Mouse (Mus musculus): ENCODE measurements around the gene Pced1b. TPM values are rescaled to one million over a fixed set of nuclear protein-coding genes. Genes with fewer than 3 reads are reported as not detected.
"Not testable (repeated sequence)": the region's sequence is repeated elsewhere in the genome, so short reads cannot be mapped to it uniquely, and the experiment has no call there.

Pced1b gene
- total and polyA plus RNA-seq, 2 experiments, result 0.92 to 5.6 TPM

GRCm38 (mm10) chr15:97384170-97385018 is 137.5 kb downstream of the Pced1b start:
- Histone ChIP-seq H3K36me3 (ENCODE audit: control insufficient read depth, insufficient read depth, low read length) (no peaks in the 10 kb centered on the region), H3K4me3 (ENCODE audit: insufficient read depth, low read depth, low read length) (no peak overlapping the region), H3K27me3 (ENCODE audit: control insufficient read depth, insufficient read depth, low read length) (no peaks in the 10 kb centered on the region), H3K4me1 (ENCODE audit: control insufficient read depth, insufficient read depth, low read length) (no peaks in the 10 kb centered on the region), H3K27ac (replicated peaks; ENCODE audit: insufficient read depth, low read depth, low read length) (no peak overlapping the region), H3K9ac (ENCODE audit: low read depth, low read length) (no peak overlapping the region), H3K79me2 (ENCODE audit: control insufficient read depth, insufficient read depth, low read length) (no peaks in the 10 kb centered on the region)
- WGBS, result 96% methylated on average over 28 of the region's 28 CpGs
- no peak for TF ChIP-seq POLR2A (IDR thresholded peaks at IDR 0.05; ENCODE audit: extremely low read depth, insufficient read depth, low read length)
- TF ChIP-seq CTCF (IDR thresholded peaks at IDR 0.05; ENCODE audit: low read depth, low read length), result no peak
- no peak for DNase-seq (ENCODE audit: extremely low read depth, low read depth, low spot score)

GRCm38 (mm10) chr15:97385174-97385573 is 138.3 kb downstream of the Pced1b start:
- not testable (repeated sequence) for H3K79me2 ChIP-seq (ENCODE audit: control insufficient read depth, insufficient read depth, low read length); H3K4me3 ChIP-seq (ENCODE audit: insufficient read depth, low read depth, low read length); DNase-seq (ENCODE audit: extremely low read depth, low read depth, low spot score); H3K27ac ChIP-seq (replicated peaks; ENCODE audit: insufficient read depth, low read depth, low read length); H3K27me3 ChIP-seq (ENCODE audit: control insufficient read depth, insufficient read depth, low read length); H3K9ac ChIP-seq (ENCODE audit: low read depth, low read length); H3K36me3 ChIP-seq (ENCODE audit: control insufficient read depth, insufficient read depth, low read length); H3K4me1 ChIP-seq (ENCODE audit: control insufficient read depth, insufficient read depth, low read length)
- 96% methylated on average over 10 of the region's 10 CpGs for whole genome bisulfite sequencing

GRCm38 (mm10) chr15:97387793-97388192 is 140.9 kb downstream of the Pced1b start:
- Histone ChIP-seq H3K27me3 (ENCODE audit: control insufficient read depth, insufficient read depth, low read length) (no peaks in the 10 kb centered on the region), H3K36me3 (ENCODE audit: control insufficient read depth, insufficient read depth, low read length) (no peaks in the 10 kb centered on the region; the same call in 1 of the 2 replicates), H3K4me3 (ENCODE audit: insufficient read depth, low read depth, low read length) (no peak overlapping the region), H3K9ac (ENCODE audit: low read depth, low read length) (no peak overlapping the region), H3K4me1 (ENCODE audit: control insufficient read depth, insufficient read depth, low read length) (no peaks in the 10 kb centered on the region), H3K79me2 (ENCODE audit: control insufficient read depth, insufficient read depth, low read length) (no peaks in the 10 kb centered on the region), H3K27ac (replicated peaks; ENCODE audit: insufficient read depth, low read depth, low read length) (no peak overlapping the region)
- WGBS, result 98% methylated on average over 6 of the region's 6 CpGs
- DNase-seq (ENCODE audit: extremely low read depth, low read depth, low spot score), result no peak
- TF ChIP-seq POLR2A (IDR thresholded peaks at IDR 0.05; ENCODE audit: extremely low read depth, insufficient read depth, low read length) (no peak), CTCF (IDR thresholded peaks at IDR 0.05; ENCODE audit: low read depth, low read length) (no peak)

GRCm38 (mm10) chr15:97389577-97389976 is 142.7 kb downstream of the Pced1b start:
- Histone ChIP-seq H3K4me1 (ENCODE audit: control insufficient read depth, insufficient read depth, low read length) (no peaks in the 10 kb centered on the region), H3K4me3 (ENCODE audit: insufficient read depth, low read depth, low read length) (no peak overlapping the region), H3K27me3 (ENCODE audit: control insufficient read depth, insufficient read depth, low read length) (no peaks in the 10 kb centered on the region), H3K79me2 (ENCODE audit: control insufficient read depth, insufficient read depth, low read length) (no peaks in the 10 kb centered on the region), H3K36me3 (ENCODE audit: control insufficient read depth, insufficient read depth, low read length) (no peaks in the 10 kb centered on the region; the same call in 1 of the 2 replicates), H3K9ac (ENCODE audit: low read depth, low read length) (no peak overlapping the region), H3K27ac (replicated peaks; ENCODE audit: insufficient read depth, low read depth, low read length) (no peak overlapping the region)
- WGBS, result 92% methylated on average over 4 of the region's 4 CpGs
- TF ChIP-seq POLR2A (IDR thresholded peaks at IDR 0.05; ENCODE audit: extremely low read depth, insufficient read depth, low read length) (no peak), CTCF (IDR thresholded peaks at IDR 0.05; ENCODE audit: low read depth, low read length) (no peak)
- no peak for DNase-seq (ENCODE audit: extremely low read depth, low read depth, low spot score)

DNA sequence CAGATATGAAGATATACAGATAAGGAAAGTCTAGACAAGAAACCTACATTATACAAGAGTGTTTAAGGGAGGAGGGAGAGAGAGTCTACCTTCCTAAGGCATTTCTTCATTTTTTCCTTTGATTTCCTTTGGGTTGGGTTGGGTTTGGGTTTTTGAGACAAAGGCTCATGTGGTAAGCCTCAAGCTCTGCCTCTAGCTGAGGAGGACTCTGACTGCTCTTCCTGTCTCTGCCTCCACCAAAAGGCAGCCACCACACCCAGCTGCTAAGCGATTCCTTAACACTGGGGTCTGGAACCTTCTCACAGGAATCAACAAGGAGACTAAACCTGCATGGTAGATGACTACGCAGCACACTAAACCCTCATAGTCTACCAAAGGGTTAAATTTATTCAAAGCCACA is 143.9 kb downstream of the Pced1b start:
- Histone ChIP-seq H3K27ac (replicated peaks; ENCODE audit: insufficient read depth, low read depth, low read length) (no peak overlapping the region), H3K9ac (ENCODE audit: low read depth, low read length) (no peak overlapping the region), H3K27me3 (ENCODE audit: control insufficient read depth, insufficient read depth, low read length) (no peaks in the 10 kb centered on the region), H3K4me3 (ENCODE audit: insufficient read depth, low read depth, low read length) (no peak overlapping the region), H3K36me3 (ENCODE audit: control insufficient read depth, insufficient read depth, low read length) (no peaks in the 10 kb centered on the region; the same call in 1 of the 2 replicates), H3K4me1 (ENCODE audit: control insufficient read depth, insufficient read depth, low read length) (no peaks in the 10 kb centered on the region), H3K79me2 (ENCODE audit: control insufficient read depth, insufficient read depth, low read length) (no peaks in the 10 kb centered on the region)
- WGBS, result 97% methylated on average over 2 of the region's 2 CpGs
- DNase-seq (ENCODE audit: extremely low read depth, low read depth, low spot score), result no peak
- TF ChIP-seq POLR2A (IDR thresholded peaks at IDR 0.05; ENCODE audit: extremely low read depth, insufficient read depth, low read length), result no peak
- TF ChIP-seq CTCF (IDR thresholded peaks at IDR 0.05; ENCODE audit: low read depth, low read length), result no peak

DNA sequence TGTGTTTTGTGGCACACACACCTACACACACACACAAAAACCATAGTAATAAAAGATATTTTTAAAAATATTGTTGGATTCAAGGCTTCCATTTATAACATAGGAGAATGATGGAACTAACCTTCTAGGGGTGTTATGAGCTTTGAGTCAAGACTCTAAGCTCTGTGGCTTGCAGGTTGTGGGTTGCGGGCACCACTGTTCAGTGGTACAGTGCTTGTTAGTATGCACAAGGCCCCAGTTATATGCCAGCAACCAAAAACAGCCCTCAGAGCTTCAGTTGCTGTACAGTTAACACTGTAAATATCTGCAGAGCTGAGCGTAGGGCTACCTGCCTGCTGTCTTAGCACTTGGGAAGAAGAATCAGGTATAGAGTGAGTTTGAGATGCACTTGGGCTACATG is 144.5 kb downstream of the Pced1b start:
- Histone ChIP-seq H3K4me3 (ENCODE audit: insufficient read depth, low read depth, low read length) (no peak overlapping the region), H3K4me1 (ENCODE audit: control insufficient read depth, insufficient read depth, low read length) (no peaks in the 10 kb centered on the region), H3K9ac (ENCODE audit: low read depth, low read length) (no peak overlapping the region), H3K79me2 (ENCODE audit: control insufficient read depth, insufficient read depth, low read length) (no peaks in the 10 kb centered on the region), H3K27ac (replicated peaks; ENCODE audit: insufficient read depth, low read depth, low read length) (no peak overlapping the region), H3K27me3 (ENCODE audit: control insufficient read depth, insufficient read depth, low read length) (no peaks in the 10 kb centered on the region), H3K36me3 (ENCODE audit: control insufficient read depth, insufficient read depth, low read length) (no peaks in the 10 kb centered on the region; the same call in 1 of the 2 replicates)
- DNase-seq (ENCODE audit: extremely low read depth, low read depth, low spot score), result no peak
- WGBS, result 93% methylated on average over 2 of the region's 2 CpGs
- TF ChIP-seq CTCF (IDR thresholded peaks at IDR 0.05; ENCODE audit: low read depth, low read length), result no peak
- TF ChIP-seq POLR2A (IDR thresholded peaks at IDR 0.05; ENCODE audit: extremely low read depth, insufficient read depth, low read length), result no peak
